Mouse (Mus musculus) embryo, embryonic 11 days (tissue): ENCODE data around the gene Manbal.

Source experiments
- DNase-seq: peaks from one replicate; pipeline ENCODE4 v3.0.0-alpha.2; 2015

The Manbal gene

DNA sequence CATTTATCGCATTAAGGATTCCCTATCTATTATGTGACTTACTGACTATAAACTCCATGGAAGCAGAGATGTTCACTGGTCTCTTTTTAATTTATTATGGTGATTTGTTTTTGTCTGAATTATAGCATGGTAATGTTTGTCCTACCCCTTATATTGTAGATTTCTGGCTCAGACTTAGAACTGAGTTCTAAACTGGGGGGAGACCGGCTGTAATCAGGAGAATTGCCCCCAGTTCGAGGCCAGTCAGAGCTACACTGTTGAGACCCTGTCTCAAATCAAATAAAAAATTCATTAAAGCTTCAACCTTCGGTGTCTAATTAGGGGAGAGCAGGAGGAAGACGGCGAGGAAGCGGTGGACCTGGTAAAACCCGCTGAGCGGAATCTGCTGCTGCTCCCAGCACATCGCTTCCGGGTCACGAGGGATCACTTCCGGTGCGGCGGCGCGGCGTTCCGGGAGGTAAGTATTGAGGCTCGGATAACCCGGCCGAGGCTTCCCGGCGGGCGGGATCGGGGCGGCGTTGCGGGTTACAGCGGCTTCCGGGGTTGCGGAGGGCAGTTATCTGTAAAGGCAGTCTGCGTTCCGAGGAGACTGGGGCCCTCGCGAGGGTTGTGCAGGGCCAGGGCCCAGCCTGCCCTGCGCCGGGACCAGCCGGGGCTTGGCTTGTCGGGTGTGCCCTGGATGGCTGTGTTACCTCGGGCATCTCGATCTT is at the start of gene Manbal:
Gene Manbal (plus strand): TSS at position 411 of the 710 bp plus-strand sequence.
- peak; percentile 92 for DNase-seq

GRCm38 (mm10) chr2:157320135-157320534 is 47.3 kb upstream of the Manbal start:
- DNase-seq = no peak

GRCm38 (mm10) chr2:157320886-157321285 is 46.5 kb upstream of the Manbal start:
- no peak for DNase-seq

- no peak for DNase-seq
These were observed 45.2 kb upstream of the Manbal start for GRCm38 (mm10) chr2:157322029-157322766.

- DNase-seq = no peak
These were observed 42.2 kb upstream of the Manbal start for GRCm38 (mm10) chr2:157325238-157325637.

DNA sequence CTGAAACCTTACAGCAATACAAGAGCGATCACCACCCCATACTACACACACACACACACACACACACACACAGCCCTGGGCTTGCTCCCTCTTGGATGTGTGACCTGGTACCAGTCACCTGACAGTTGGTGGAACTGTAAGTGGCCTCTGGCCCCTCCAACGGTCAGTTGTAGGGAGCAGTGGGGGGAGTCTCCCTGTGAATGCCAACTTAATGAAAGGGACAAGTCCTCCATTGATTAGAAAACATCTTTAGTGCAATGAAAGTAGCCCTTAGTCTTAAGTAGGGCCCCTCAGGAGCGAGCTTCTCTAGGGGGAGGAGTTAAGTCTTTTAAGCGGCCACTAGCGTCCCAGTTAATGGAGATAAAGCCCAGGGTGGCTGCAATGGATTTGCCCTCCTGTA is 39.3 kb upstream of the Manbal start:
- DNase-seq = peak; percentile 51

- peak; percentile 65 for DNase-seq
These were observed 38.8 kb upstream of the Manbal start for GRCm38 (mm10) chr2:157328570-157328969.

- DNase-seq = no peak
These were observed 35.3 kb upstream of the Manbal start for GRCm38 (mm10) chr2:157332059-157332458.

DNA sequence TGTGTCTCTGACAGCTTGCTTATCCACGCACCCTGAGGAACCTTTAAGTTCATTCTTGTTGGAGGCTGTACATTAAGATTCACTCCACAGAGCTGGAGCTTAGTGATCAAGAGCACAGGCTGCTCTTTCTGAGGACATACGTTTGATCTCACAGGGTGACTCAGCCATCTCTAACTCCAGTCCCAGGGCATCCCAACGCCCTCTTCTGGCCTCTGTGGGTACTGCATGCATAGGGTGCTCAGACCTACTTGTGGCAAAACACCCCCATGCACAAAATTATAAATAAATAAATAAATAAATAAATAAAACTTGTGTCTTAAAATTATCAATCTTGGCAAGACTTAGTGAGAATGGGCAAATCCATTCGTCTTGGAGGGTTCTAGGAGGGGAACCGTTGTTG is 28.7 kb upstream of the Manbal start:
- peak; percentile 64 for DNase-seq

DNA sequence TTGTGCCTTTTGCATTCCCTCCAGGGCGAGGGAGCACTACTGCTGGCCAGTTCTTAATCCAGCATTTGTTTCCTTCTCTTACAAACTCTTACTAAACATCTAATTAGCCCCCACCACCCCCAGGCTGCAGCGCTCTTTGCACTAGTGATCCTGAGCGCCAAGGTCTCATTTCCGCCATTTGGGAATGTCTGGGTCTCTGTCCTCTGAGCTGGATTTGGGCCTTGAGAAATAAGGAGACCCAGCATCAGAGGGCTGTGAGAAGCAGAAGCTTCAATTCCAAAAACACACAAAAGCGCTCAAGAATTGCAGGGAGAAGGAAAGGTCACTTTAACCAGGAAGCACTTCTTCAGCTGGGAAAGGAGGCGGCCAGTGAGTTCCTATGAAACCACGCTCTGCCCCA is 27.9 kb upstream of the Manbal start:
- DNase-seq = no peak

DNA sequence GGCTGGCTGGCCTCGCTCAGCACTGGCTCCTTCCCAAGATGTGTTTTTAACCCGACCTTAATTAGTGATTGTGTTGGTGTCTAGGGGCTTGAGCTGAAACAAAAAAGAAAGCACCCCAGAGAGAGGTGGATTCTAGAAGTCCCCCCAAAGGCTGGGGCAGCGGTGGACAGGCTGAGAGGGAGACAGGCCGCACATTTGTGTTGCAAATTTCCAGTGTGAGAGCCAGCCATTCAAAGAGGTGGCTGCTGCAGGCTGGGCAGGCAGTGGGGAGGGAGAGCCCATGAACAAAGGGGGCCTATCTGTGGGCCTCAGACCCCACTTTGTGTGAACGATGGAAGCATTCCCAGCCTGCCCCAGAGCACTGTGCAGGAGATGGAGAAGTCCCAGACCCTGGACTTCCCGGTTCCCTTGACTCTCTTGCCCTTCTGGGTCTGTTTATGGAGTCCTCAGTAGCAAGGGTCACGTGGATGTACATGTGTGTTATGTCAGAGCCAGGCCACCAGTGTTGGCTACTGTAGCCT is 27.1 kb upstream of the Manbal start:
- DNase-seq = peak; percentile 54

DNA sequence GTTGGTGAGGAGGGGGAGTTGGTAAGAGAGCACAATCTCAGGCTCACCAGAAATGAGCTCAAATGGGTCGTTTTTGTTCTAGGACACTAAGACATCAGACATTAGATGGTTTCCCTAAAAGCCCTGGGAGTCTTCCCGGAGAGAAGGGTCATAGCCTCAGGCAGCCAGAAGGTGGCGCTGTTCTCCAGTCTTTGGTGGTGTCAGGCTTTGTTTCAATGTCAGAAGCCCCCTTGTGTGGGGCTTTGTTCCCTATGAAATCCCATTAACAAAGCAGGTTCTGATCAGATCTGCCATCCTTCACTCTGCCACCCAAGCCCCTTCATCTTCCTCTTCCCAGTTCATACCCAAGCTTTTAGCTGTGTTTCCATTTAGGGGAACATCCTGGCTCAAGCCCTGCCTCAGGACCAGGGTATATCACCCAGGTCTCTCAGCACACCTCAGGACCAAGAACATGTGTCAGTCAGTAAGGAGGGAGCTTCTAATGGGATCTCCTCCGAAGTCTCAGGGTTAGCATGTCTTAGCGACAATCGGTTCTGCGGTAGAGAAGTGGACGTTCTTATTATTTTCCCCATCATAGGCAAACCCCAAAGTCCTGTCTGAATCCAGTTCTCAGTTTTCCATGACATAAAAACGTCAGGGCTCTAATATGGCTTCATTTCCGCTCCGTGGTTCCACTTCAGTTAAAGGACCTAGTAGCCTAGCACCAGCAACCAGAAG is 25.7 kb upstream of the Manbal start:
- peak; percentile 89 for DNase-seq

DNA sequence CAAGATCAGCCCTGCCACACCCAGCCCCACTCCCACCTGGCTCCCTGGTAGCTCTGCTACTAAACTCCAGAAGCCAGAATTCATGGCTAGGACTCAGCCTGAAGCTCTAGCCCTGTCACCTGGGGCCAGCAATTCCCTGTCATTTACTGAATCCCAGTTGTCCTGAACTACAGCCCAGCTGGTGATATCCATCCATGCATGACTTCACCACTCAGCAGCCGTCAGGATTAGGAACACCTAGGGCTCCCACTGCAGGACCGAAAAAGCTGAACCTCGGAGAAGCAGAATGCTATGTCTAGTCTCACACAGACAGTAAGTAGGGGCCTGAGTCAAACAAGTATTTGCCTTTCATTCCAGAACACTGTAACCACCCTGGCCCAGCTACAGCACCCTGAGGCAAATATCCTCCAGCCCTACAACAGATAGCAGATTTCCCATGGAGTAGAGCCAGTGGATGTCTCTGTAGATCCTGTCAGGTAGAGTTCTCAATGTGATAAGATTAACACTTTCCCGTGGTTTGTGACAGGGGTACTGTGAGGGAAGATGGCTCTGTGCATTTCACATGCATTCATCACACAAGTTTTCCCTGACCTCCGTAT is 25.0 kb upstream of the Manbal start:
- no peak for DNase-seq

DNA sequence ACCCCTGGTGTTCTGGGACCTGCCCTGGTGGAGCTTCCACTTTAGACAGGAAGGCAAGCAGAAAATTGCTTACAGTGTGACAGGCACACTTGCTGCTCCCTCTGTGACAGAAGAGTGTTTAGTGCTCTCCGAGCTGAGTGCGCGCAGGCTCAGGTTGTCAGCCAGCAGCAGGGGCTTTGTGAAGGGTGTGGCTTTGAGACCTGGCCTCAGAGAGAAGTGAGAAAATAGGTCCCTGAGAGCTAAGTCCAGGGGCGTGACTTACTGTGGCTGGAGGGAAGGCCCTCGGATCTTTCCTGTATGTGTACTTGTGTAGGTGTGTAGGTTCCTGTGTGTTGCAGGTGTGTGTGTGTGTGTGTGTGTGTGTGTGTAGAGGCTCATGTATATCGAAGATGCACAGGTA is 24.1 kb upstream of the Manbal start:
- DNase-seq = no peak

DNA sequence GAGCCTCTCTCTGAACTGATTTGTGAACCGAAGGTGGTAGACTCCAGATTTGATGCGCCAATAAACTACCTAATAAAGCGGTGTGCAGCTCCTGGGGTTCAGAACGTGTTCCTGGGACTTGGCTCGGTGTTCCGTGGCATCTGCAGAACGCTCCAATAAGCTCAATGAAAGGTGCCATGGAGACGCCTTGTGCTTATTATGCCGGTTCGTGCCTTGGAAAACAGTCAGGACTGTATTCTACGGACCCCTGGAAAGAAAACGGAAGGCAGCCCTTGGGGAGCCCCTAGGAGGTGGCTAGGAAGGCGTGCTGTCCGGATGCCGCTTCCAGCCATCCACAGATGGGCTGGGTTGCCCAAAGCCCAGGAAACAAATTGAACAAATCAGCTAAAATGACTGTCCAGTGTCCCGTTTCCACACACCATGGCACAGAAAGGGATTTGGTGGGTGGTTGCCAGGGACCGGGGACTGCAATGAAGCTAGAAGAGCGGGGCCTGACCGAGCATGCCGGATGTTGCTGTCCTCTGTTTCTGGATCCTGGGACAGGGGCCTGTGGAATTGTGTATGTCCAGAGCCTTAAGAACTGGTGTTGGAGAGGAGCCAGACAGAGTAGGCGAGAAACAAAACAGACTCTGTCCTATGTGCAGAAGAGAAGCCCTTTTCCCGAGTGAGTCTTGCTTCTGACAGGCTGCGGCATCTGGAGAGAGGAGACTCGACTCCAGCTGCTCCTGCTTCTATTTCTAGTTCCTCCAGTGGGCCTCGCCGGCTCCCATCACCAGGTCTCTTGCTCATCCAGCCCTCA is 19.8 kb upstream of the Manbal start, which contains the start of gene Ghrh:
Gene Ghrh (minus strand): TSS at position 146 of the 799 bp plus-strand sequence.
- DNase-seq = no peak

- no peak for DNase-seq
These were observed 18.1 kb upstream of the Manbal start for GRCm38 (mm10) chr2:157349121-157349778.

DNA sequence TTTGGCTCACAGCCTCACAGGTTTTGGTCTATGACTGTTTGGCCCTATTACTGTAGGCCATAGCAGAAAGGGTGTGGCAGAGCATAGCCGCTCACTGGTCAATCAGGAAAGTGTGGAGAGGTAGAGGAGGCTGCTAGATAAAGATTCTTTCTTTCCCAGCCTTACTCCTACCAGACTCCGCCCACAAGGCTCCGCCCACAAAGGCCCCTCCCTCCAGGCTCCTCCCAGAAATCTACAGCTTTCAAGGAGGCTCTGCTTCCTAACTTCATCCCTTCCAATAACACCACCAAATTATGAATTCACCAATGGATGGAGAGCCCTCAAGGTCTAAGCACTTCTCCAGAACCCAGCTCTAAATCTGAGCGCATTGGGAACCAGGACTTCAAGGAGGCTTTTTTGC is 14.2 kb upstream of the Manbal start:
- DNase-seq = no peak

DNA sequence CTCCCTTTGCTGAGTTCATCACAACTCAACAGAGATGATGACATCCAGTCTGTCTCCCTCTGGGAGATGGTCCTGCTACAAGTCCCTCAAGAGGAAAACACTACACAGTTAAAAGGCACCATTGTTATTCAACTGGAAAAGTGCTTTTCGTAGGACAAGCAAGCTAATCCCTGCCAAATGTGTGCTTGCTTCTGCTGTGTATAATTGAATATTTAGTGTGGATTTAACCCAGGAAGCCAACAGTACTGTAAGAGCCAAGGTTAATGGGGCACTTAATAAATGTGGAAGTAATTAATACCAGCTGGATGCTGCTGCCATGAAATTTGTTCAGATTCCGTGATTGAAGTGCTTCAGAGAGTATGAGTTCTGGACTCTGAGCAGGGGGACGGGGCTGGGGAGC is 13.3 kb upstream of the Manbal start:
- DNase-seq = no peak

DNA sequence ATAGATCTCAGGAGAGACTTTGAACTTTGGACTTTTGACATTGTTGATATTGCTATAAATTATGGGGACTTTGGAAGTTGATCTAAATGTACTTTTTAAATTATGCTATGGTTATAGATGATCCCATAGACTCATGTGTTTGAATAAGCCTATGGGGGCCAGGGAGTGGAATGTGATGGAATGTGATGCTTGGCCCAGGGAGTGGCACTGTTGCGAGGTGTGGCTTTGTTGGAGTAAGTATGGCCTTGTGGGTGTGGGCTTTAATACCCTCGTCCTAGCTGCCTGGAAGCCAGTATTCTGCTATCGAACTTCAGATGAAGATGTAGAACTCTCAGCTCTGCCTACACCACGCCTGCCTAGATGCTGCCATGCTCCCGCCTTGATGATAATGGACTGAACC is 7.4 kb upstream of the Manbal start:
- no peak for DNase-seq

- DNase-seq = no peak
These were observed 4.4 kb upstream of the Manbal start for GRCm38 (mm10) chr2:157363031-157363430.

GRCm38 (mm10) chr2:157366762-157367161 is 632 bp upstream of the Manbal start:
- no peak for DNase-seq

- DNase-seq = no peak
These were observed 597 bp downstream of the Manbal start for GRCm38 (mm10) chr2:157367991-157368390.
